Mouse (Mus musculus) CH12.LX (cell line): ENCODE measurements around the gene 1700024P04Rik. TPM values are rescaled to one million over a fixed set of nuclear protein-coding genes. Genes with fewer than 3 reads are reported as not detected.

ENCODE experiments used
- DNase-seq: peaks from one replicate; pipeline ENCODE4 v3.0.0-alpha.2; 2013; ENCODE audit errors: extremely low read depth
- H3K27ac ChIP-seq: 2 replicates; pipeline ENCODE4 v1.5.1; 2012; ENCODE audit warnings: low read depth, mild to moderate bottlenecking, control low read depth, moderate library complexity; ENCODE audit not compliant: insufficient read depth
- H3K27me3 ChIP-seq: replicated peaks from 2 replicates; pipeline ENCODE3; 2012; ENCODE audit warnings: inconsistent platforms
- H3K36me3 ChIP-seq, 2 experiments: replicated peaks in 1 of 2; 2 replicates each; pipeline versions ENCODE3 to v1.6.1; 2012; ENCODE audit warnings: inconsistent platforms in 1 of 2, low read length in 1 of 2, mild to moderate bottlenecking in 1 of 2, mixed read lengths in 1 of 2, moderate library complexity in 1 of 2; ENCODE audit not compliant: control insufficient read depth in 1 of 2, insufficient read depth in 1 of 2
- H3K4me1 ChIP-seq, 2 experiments: 2 replicates each; pipeline ENCODE4 v1.6.1; 2012; ENCODE audit warnings: inconsistent platforms in 1 of 2, moderate library complexity in 1 of 2; ENCODE audit not compliant: insufficient read depth in 2 of 2, control insufficient read depth in 1 of 2
- H3K4me2 ChIP-seq: 2 replicates; pipeline ENCODE4 v1.6.1; 2012; ENCODE audit warnings: low read depth, mild to moderate bottlenecking, control low read depth; ENCODE audit not compliant: poor library complexity, insufficient read depth, severe bottlenecking
- H3K4me3 ChIP-seq, 3 experiments: fragments of 150-350 bp in 1 of 3; sonication (generic) in 1 of 3; replicated peaks in 1 of 3; 2 replicates each; pipeline versions ENCODE3 to v1.5.1; 2011 to 2012; ENCODE audit warnings: low read depth in 2 of 3, low read length in 2 of 3, mild to moderate bottlenecking in 2 of 3, moderate library complexity in 2 of 3, control low read depth in 1 of 3, improper control_type of control experiment in 1 of 3, inconsistent platforms in 1 of 3, mixed read lengths in 1 of 3; ENCODE audit not compliant: poor library complexity in 1 of 3
- H3K79me2 ChIP-seq: replicated peaks from 2 replicates; pipeline ENCODE4 v1.6.1; 2012; ENCODE audit warnings: mild to moderate bottlenecking, moderate library complexity; ENCODE audit not compliant: control insufficient read depth, poor library complexity, insufficient read depth, severe bottlenecking; ENCODE audit errors: extremely low read depth
- H3K9ac ChIP-seq: 2 replicates; pipeline ENCODE4 v1.6.1; 2012; ENCODE audit warnings: low read depth, mild to moderate bottlenecking, control low read depth, moderate library complexity; ENCODE audit not compliant: insufficient read depth
- H3K9me3 ChIP-seq: replicated peaks from 2 replicates; pipeline ENCODE3; 2012; ENCODE audit warnings: low read length, inconsistent platforms, mixed read lengths
- BHLHE40 ChIP-seq: IDR thresholded peaks from 2 replicates; pipeline ENCODE4 v1.6.1; 2011; ENCODE audit warnings: mild to moderate bottlenecking, low read depth, low read length, improper control_type of control experiment
- E2F4 ChIP-seq: IDR thresholded peaks from 2 replicates; pipeline ENCODE4 v1.6.1; 2011; ENCODE audit warnings: low read depth, low read length, improper control_type of control experiment; ENCODE audit not compliant: insufficient replicate concordance
- ELF1 ChIP-seq: IDR thresholded peaks from 2 replicates; pipeline ENCODE4 v1.6.1; 2014; ENCODE audit warnings: low read depth, mild to moderate bottlenecking, inconsistent platforms, low read length, improper control_type of control experiment
- EP300 ChIP-seq: IDR thresholded peaks from 2 replicates; pipeline ENCODE4 v1.6.1; 2011; ENCODE audit warnings: low read length, improper control_type of control experiment
- ETS1 ChIP-seq: conservative IDR thresholded peaks from 2 replicates; pipeline ENCODE4 v1.6.1; 2012; ENCODE audit warnings: low read depth, mild to moderate bottlenecking, inconsistent platforms, low read length, improper control_type of control experiment, moderate library complexity
- JUN ChIP-seq: IDR thresholded peaks from 2 replicates; pipeline ENCODE4 v1.6.1; 2011; ENCODE audit warnings: low read depth, mild to moderate bottlenecking, low read length, improper control_type of control experiment, moderate library complexity; ENCODE audit not compliant: insufficient read depth
- JUND ChIP-seq: conservative IDR thresholded peaks from 2 replicates; pipeline ENCODE4 v1.6.1; 2011; ENCODE audit warnings: low read depth, low read length, improper control_type of control experiment
- KAT2A ChIP-seq: IDR thresholded peaks from 2 replicates; pipeline ENCODE4 v1.6.1; 2012; ENCODE audit warnings: low read length, improper control_type of control experiment, inconsistent platforms; ENCODE audit not compliant: insufficient replicate concordance
- MAFK ChIP-seq: IDR thresholded peaks from 2 replicates; pipeline ENCODE4 v1.6.1; 2011; ENCODE audit warnings: low read length, improper control_type of control experiment; ENCODE audit not compliant: insufficient replicate concordance
- MEF2A ChIP-seq: IDR thresholded peaks from 2 replicates; pipeline ENCODE4 v1.6.1; 2014; ENCODE audit warnings: low read depth, mild to moderate bottlenecking, inconsistent platforms, low read length, improper control_type of control experiment, borderline replicate concordance
- MXI1 ChIP-seq: IDR thresholded peaks from 2 replicates; pipeline ENCODE4 v1.6.1; 2011; ENCODE audit warnings: mild to moderate bottlenecking, low read depth, low read length, improper control_type of control experiment
- NRF1 ChIP-seq: IDR thresholded peaks from 2 replicates; pipeline ENCODE4 v1.6.1; 2014; ENCODE audit warnings: low read depth, mild to moderate bottlenecking, inconsistent platforms, low read length, improper control_type of control experiment, moderate library complexity
- PAX5 ChIP-seq: IDR thresholded peaks from 2 replicates; pipeline ENCODE4 v1.6.1; 2012; ENCODE audit warnings: low read length, inconsistent platforms, mixed read lengths
- POLR2AphosphoS2 ChIP-seq: IDR thresholded peaks from 2 replicates; pipeline ENCODE4 v1.6.1; 2011; ENCODE audit warnings: low read depth, low read length, improper control_type of control experiment
- RAD21 ChIP-seq: IDR thresholded peaks from 2 replicates; pipeline ENCODE4 v1.6.1; 2011; ENCODE audit warnings: low read depth, mild to moderate bottlenecking, low read length, improper control_type of control experiment, moderate library complexity
- SIN3A ChIP-seq: IDR thresholded peaks from 2 replicates; pipeline ENCODE4 v1.6.1; 2012; ENCODE audit warnings: low read length, improper control_type of control experiment, inconsistent platforms
- TBP ChIP-seq: conservative IDR thresholded peaks from 2 replicates; pipeline ENCODE4 v1.6.1; 2011; ENCODE audit warnings: low read depth, low read length, improper control_type of control experiment
- UBTF ChIP-seq: IDR thresholded peaks from 2 replicates; pipeline ENCODE4 v1.6.1; 2012; ENCODE audit warnings: low read depth, mild to moderate bottlenecking, inconsistent platforms, low read length, improper control_type of control experiment, moderate library complexity
- USF2 ChIP-seq: conservative IDR thresholded peaks from 2 replicates; pipeline ENCODE4 v1.6.1; 2011; ENCODE audit warnings: low read depth, low read length, improper control_type of control experiment
- ZC3H11A ChIP-seq: IDR thresholded peaks from 2 replicates; pipeline ENCODE4 v1.6.1; 2012; ENCODE audit warnings: low read depth, mild to moderate bottlenecking, inconsistent platforms, low read length, improper control_type of control experiment
- dilution Hi-C: fragments of 300-500 bp; cut with MboI; formaldehyde crosslinking; loops from 2 replicates; pipeline ENCODE4 v1.14.3; 2020; ENCODE audit warnings: low sequenced_read_pairs; ENCODE audit not compliant: extremely low pct_unique_long_range_greater_than_20kb, extremely low pct_ligation_motif_present
- in situ Hi-C: fragments of 300-500 bp; cut with MboI; formaldehyde crosslinking; loops from 3 replicates; pipeline ENCODE4 v1.14.3; 2019; ENCODE audit warnings: low sequenced_read_pairs, low pct_ligation_motif_present, low pct_unique_long_range_greater_than_20kb, mixed read lengths
- polyA plus RNA-seq: library from polyadenylated mRNA; unstranded; fragments of >175 nt; gene quantifications from 2 replicates; pipeline ENCODE4 v1.2.1, GENCODE M21; 2012; ENCODE audit warnings: low read depth; ENCODE audit not compliant: insufficient read length
- total RNA-seq, 2 experiments: library from RNA; depleted of rRNA; stranded (reverse); fragments of 300-350 nt in 1 of 2; fragments of >200 nt in 1 of 2; gene quantifications; 2 replicates each; pipeline ENCODE4 v1.2.3; 2012 to 2014

1700024P04Rik gene
- total and polyA plus RNA-seq, 3 experiments: not detected

DNA sequence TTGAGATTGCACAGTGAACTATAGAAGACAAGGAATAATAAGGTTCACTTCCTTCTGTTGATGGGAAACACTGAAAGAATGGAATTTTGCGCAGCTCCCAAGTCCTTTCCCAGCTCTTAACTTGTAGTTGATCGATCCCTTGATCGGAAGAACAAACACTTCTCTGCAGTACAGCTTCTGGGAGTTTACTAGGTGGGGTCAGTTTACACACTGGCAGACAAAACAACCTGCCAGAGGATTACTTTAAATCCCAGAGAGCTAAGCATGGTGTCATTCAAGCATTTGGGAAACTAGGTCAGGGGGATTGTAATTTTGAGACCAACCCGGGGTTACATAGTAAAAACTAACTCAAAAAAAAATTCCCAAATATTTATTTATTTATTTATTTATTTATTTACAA is 36.2 kb downstream of the 1700024P04Rik start:
- peaks cover 2 to 15% of the 10 kb centered on the region in 2 experiments for H3K4me1 ChIP-seq
- H3K9me3 ChIP-seq: no peaks in the 10 kb centered on the region
- no peaks in the 10 kb centered on the region for H3K27me3 ChIP-seq
- no peak overlapping the region for H3K9ac ChIP-seq
- TF ChIP-seq USF2: no peak
- no peak for TF ChIP-seq ETS1
- TF ChIP-seq BHLHE40: no peak
- no peak for TF ChIP-seq RAD21
- TF ChIP-seq JUN: no peak
- no peaks in the 10 kb centered on the region for H3K36me3 ChIP-seq
- no peak overlapping the region for H3K4me2 ChIP-seq
- no peak for DNase-seq
- dilution Hi-C loops: no loop called here
- no peak overlapping the region for H3K27ac ChIP-seq
- no peaks in the 10 kb centered on the region for H3K79me2 ChIP-seq
- in situ Hi-C loops: no loop called here
- no peak overlapping the region for H3K4me3 ChIP-seq

DNA sequence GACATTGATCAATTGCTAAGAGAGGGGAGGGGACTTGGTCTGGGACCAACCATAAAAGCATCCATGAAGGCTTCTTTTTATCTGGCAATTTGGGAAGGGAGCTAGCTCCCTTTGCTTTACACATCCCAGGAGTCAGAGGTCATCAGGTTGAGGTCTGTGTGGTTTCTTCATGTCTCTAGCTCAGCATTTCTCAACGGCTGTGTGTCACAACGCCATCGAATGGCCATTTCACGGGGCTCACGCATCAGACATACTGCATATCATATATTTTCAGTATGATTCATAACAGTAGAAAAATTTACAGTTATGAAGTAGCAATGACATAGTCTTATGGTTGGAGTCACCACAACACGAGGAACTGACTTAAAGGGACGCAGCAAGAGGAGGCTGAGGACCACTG is 37.9 kb downstream of the 1700024P04Rik start:
- Histone ChIP-seq H3K27ac (no peak overlapping the region), H3K4me1 (peaks cover 2 to 25% of the 10 kb centered on the region in 2 experiments), H3K79me2 (no peaks in the 10 kb centered on the region), H3K4me3 (no peak overlapping the region), H3K36me3 (no peaks in the 10 kb centered on the region), H3K9me3 (no peaks in the 10 kb centered on the region), H3K9ac (no peak overlapping the region), H3K27me3 (no peaks in the 10 kb centered on the region), H3K4me2 (no peak overlapping the region)
- dilution Hi-C loops: no loop called here
- no peak for DNase-seq
- no peak for TF ChIP-seq ZC3H11A
- no peak for TF ChIP-seq MAFK
- TF ChIP-seq JUND: no peak
- no peak for TF ChIP-seq MXI1
- no peak for TF ChIP-seq EP300
- TF ChIP-seq SIN3A: no peak
- TF ChIP-seq ETS1: no peak
- no peak for TF ChIP-seq RAD21
- TF ChIP-seq TBP: no peak
- TF ChIP-seq UBTF: no peak
- no peak for TF ChIP-seq NRF1
- TF ChIP-seq ELF1: no peak
- no peak for TF ChIP-seq E2F4
- no peak for TF ChIP-seq PAX5
- TF ChIP-seq KAT2A: no peak
- no peak for TF ChIP-seq BHLHE40
- TF ChIP-seq POLR2AphosphoS2: no peak
- TF ChIP-seq MEF2A: no peak
- in situ Hi-C loops: no loop called here
